Comparison of ENCODE assay signal across 8 mouse cellular contexts in the genomic region with DNA sequence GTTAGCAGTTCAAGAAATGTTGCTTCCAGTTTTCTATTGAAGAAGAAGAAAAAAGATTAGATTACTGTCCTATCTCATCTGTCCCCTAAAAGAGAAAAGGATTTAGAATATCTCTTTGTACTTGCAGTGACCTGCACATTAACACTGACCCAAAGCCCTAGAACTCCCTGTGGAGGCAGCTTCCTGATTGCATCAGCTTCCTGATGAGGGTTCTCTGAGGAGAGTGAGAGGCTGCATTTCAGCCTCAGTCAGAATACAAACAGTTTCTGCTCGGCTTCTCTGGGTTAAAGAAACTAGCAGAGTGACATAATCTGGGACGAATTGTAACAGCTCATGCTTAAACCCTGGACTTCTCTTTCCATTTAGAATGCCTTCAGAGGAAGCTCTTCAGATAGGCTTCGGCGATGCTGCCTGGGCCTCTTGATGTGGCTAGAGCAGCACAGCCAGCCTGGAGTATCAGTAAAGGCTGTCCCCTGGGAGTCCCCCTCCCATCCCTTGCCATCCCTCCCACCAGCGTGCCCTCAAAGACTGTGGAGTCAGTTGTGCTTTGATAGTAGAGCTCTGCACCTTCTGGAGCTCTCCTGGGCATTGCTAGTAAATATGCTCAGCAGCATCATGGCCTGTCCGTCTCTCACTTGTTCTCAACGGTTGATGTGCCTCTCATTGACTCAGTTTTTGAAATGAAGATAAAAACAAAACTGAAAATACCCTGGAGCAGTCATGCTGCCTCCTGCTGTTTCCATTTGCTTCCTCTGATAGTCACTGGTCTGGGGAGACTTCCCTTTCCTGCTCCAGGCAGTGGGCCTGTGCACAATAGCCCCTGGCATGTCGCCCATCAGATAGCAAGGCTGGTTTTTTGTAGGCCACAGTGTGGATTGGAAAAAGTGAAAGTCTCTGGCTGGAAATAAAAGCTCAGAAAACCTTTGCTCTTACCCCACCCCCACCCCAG. TPM values are rescaled to one million over a fixed set of nuclear protein-coding genes. Genes with fewer than 3 reads are reported as not detected.
DNase-seq lines count a peak whose midpoint lies in the region; ATAC-seq and TF ChIP-seq lines count a peak whose summit lies in the region.

No protein-coding gene starts in this region.

- no peak for TF ChIP-seq CTCF in embryonic fibroblast, embryonic 13.5 days (IDR thresholded peaks at IDR 0.05; ENCODE audit: borderline replicate concordance, insufficient read depth, low read length)
- TF ChIP-seq CTCF in heart, postnatal 0 days (IDR thresholded peaks at IDR 0.05; ENCODE audit: low read depth): peak; percentile 31

- peak overlapping the region; percentile 60 for H3K4me2 ChIP-seq in heart, postnatal 0 days (ENCODE audit: low read depth, low read length)
- H3K4me2 ChIP-seq in stomach, embryonic 14.5 days (replicated peaks; ENCODE audit: low read depth, low read length): 0 out of 2 replicates have a peak overlapping the region, but pooled peaks have one; percentile 8

- H3K4me3 ChIP-seq in embryonic fibroblast, embryonic 13.5 days (ENCODE audit: insufficient read depth, low read length): no peak overlapping the region
- peak overlapping the region; percentile 31 for H3K4me3 ChIP-seq in heart, postnatal 0 days (ENCODE audit: low read depth, low read length)
- no peak overlapping the region for H3K4me3 ChIP-seq in stomach, embryonic 14.5 days (ENCODE audit: low read depth, low read length)

- H3K9ac ChIP-seq in heart, postnatal 0 days (replicated peaks; ENCODE audit: low read depth, low read length): peak overlapping the region; percentile 53
- H3K9ac ChIP-seq in stomach, embryonic 14.5 days (replicated peaks; ENCODE audit: low read depth, low read length): no peak overlapping the region

- TF ChIP-seq POLR2A in embryonic fibroblast, embryonic 13.5 days (IDR thresholded peaks at IDR 0.05; ENCODE audit: low read depth, low read length): no peak

- 14% methylated on average over 8 of the region's 8 CpGs for WGBS in heart, postnatal 0 days
- 46% methylated on average over 8 of the region's 8 CpGs for WGBS in stomach, embryonic 14.5 days

- H3K36me3 ChIP-seq in heart, postnatal 0 days (replicated peaks; ENCODE audit: control insufficient read depth, insufficient read depth, low read length): peaks cover 31% of the 10 kb centered on the region
- peaks cover 7% of the 10 kb centered on the region for H3K36me3 ChIP-seq in stomach, embryonic 14.5 days (ENCODE audit: control insufficient read depth, insufficient read depth, low read length)

- no peak for TF ChIP-seq EP300 in heart, postnatal 0 days (IDR thresholded peaks at IDR 0.05; ENCODE audit: low read depth)

- no peaks in the 10 kb centered on the region for H3K27me3 ChIP-seq in heart, postnatal 0 days (ENCODE audit: control insufficient read depth, insufficient read depth, low read length)
- H3K27me3 ChIP-seq in stomach, embryonic 14.5 days (ENCODE audit: control insufficient read depth, insufficient read depth, low read length): no peaks in the 10 kb centered on the region

- H3K4me1 ChIP-seq in embryonic fibroblast, embryonic 13.5 days (ENCODE audit: control insufficient read depth, insufficient read depth, low read length): peaks cover 4% of the 10 kb centered on the region
- H3K4me1 ChIP-seq in heart, postnatal 0 days (ENCODE audit: control insufficient read depth, insufficient read depth): peaks cover 12% of the 10 kb centered on the region; the same call in 1 of the 2 replicates
- no peaks in the 10 kb centered on the region for H3K4me1 ChIP-seq in stomach, embryonic 14.5 days (ENCODE audit: control insufficient read depth, insufficient read depth, low read length)

- H3K9me3 ChIP-seq in heart, postnatal 0 days (replicated peaks; ENCODE audit: control insufficient read depth, low read length): no peaks in the 10 kb centered on the region
- H3K9me3 ChIP-seq in stomach, embryonic 14.5 days (ENCODE audit: control insufficient read depth, low read depth, low read length): no peaks in the 10 kb centered on the region

- DNase-seq in frontal cortex, postnatal 10 days (ENCODE audit: low spot score in 2 of 2): peak; percentile 24 to 52
- DNase-seq in frontal cortex, postnatal 14 days (ENCODE audit: low spot score in 2 of 2): no peak
- DNase-seq in adrenal gland, adult (ENCODE audit: inconsistent age in 2 of 2, low spot score in 1 of 2): peak; percentile 90 to 95
- DNase-seq in heart, postnatal 0 days (ENCODE audit: low spot score): peak; percentile 84
- peak; percentile 93 for DNase-seq in kidney, postnatal 14 days

- peak; percentile 93 for ATAC-seq in heart, postnatal 0 days (ENCODE audit: insufficient read depth, low read depth)
- ATAC-seq in megakaryocyte, adult 5-6 weeks (ENCODE audit: poor library complexity, severe bottlenecking): peak; percentile 81
- ATAC-seq in stomach, embryonic 14.5 days (ENCODE audit: insufficient number of reproducible peaks, insufficient read depth, low FRiP score, low read depth): no peak

- peak overlapping the region; percentile 92 for H3K27ac ChIP-seq in embryonic fibroblast, embryonic 13.5 days (ENCODE audit: insufficient read depth, low read length)
- peak overlapping the region; percentile 94 for H3K27ac ChIP-seq in heart, postnatal 0 days (ENCODE audit: low read depth)
- peak overlapping the region; percentile 73 for H3K27ac ChIP-seq in stomach, embryonic 14.5 days (ENCODE audit: low read length)

RNA-seq across cellular contexts. Expression of a gene that starts 25.8 kb away (rescaled TPM):
- not detected in 2 replicates for polyA plus RNA-seq in embryonic fibroblast, embryonic 13.5 days (2011; ENCODE audit: insufficient read length, low read depth, missing spikeins)
- total RNA-seq in heart, postnatal 0 days (2014; rRNA removed; ENCODE audit: low replicate concordance): not detected in 2 replicates
- not detected in 2 replicates for polyA plus RNA-seq in heart, postnatal 0 days (2015; fragmentation: Nextera tagmentation; extraction: Ambion mirVana)
- 1.4 TPM in 1 of 2 replicates, not detected in the other for total RNA-seq in megakaryocyte, adult 5-6 weeks (2015)
- total RNA-seq in megakaryocyte, adult 5-6 weeks (2017): not detected in 2 replicates
- not detected in 2 replicates for polyA plus RNA-seq in stomach, embryonic 14.5 days (2014; fragmentation: Nextera tagmentation; extraction: Ambion mirVana)

RNA-seq across cellular contexts. Expression of a gene that starts 25.8 kb away (rescaled TPM):
- polyA plus RNA-seq in embryonic fibroblast, embryonic 13.5 days (2011; ENCODE audit: insufficient read length, low read depth, missing spikeins): 67.2 and 70.6 TPM in 2 replicates
- total RNA-seq in heart, postnatal 0 days (2014; rRNA removed; ENCODE audit: low replicate concordance): 8.2 and 34.8 TPM in 2 replicates
- 40.4 and 44.6 TPM in 2 replicates for polyA plus RNA-seq in heart, postnatal 0 days (2015; fragmentation: Nextera tagmentation; extraction: Ambion mirVana)
- total RNA-seq in megakaryocyte, adult 5-6 weeks (2015): 242 and 247 TPM in 2 replicates
- 56.3 and 61.8 TPM in 2 replicates for total RNA-seq in megakaryocyte, adult 5-6 weeks (2017)
- 149 and 157 TPM in 2 replicates for polyA plus RNA-seq in stomach, embryonic 14.5 days (2014; fragmentation: Nextera tagmentation; extraction: Ambion mirVana)

RNA-seq across cellular contexts. Expression of a gene that starts 50.4 kb away (rescaled TPM):
- polyA plus RNA-seq in embryonic fibroblast, embryonic 13.5 days (2011; ENCODE audit: insufficient read length, low read depth, missing spikeins): 40.0 and 41.1 TPM in 2 replicates
- 44.0 and 71.9 TPM in 2 replicates for total RNA-seq in heart, postnatal 0 days (2014; rRNA removed; ENCODE audit: low replicate concordance)
- polyA plus RNA-seq in heart, postnatal 0 days (2015; fragmentation: Nextera tagmentation; extraction: Ambion mirVana): 13.8 and 14.5 TPM in 2 replicates
- total RNA-seq in megakaryocyte, adult 5-6 weeks (2015): 45.0 and 50.4 TPM in 2 replicates
- 67.4 and 81.8 TPM in 2 replicates for total RNA-seq in megakaryocyte, adult 5-6 weeks (2017)
- 20.7 and 25.8 TPM in 2 replicates for polyA plus RNA-seq in stomach, embryonic 14.5 days (2014; fragmentation: Nextera tagmentation; extraction: Ambion mirVana)

Comparison
In these comparisons a context has a peak if more than half of its experiments do, and no peak if none do; other contexts are left out.
1. DNase-seq: peak in frontal cortex, postnatal 10 days (2 of 2), adrenal gland, adult (2 of 2), heart, postnatal 0 days (single experiment) and kidney, postnatal 14 days (single experiment); none in frontal cortex, postnatal 14 days (0 of 2).
2. Peak in every context shown above with its lines, with median percentiles within 50 percentile points of each other: H3K27ac ChIP-seq.